Mouse (Mus musculus) testis, adult 2 months (tissue): ENCODE measurements around the gene Imp3.

Experiments
- CTCF ChIP-seq: fragments of 200-500 bp; IDR thresholded peaks from 2 replicates; pipeline ENCODE4 v1.5.1; 2012; ENCODE audit warnings: low read depth, mild to moderate bottlenecking, inconsistent platforms, low read length, moderate library complexity; ENCODE audit not compliant: control insufficient read depth, insufficient read depth, insufficient replicate concordance
- POLR2A ChIP-seq: fragments of 200-500 bp; IDR thresholded peaks from 2 replicates; pipeline ENCODE4 v1.6.1; 2012; ENCODE audit warnings: low read depth, mild to moderate bottlenecking, inconsistent platforms, low read length, moderate library complexity; ENCODE audit not compliant: control insufficient read depth

DNA sequence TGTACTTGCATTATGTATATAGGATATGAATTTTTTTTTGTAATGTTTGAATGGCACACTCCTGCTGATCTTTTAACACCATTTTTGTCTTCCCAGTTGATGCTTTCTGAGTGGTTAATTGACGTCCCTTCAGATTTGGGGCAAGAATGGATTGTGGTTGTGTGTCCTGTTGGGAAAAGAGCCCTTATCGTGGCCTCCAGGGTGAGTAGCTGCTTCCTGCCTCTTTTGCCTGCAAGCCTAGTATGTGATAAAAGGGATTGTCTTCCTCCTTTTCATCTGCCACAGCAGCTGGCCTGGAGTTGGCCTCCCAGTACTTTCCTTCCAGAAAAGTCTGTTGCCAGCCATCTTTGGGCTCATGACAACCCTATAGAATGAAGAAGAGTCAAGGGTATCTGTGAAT, 32.9 kb downstream of the Imp3 start:
- TF ChIP-seq CTCF (no peak), POLR2A (no peak)
